In the genomic region with DNA sequence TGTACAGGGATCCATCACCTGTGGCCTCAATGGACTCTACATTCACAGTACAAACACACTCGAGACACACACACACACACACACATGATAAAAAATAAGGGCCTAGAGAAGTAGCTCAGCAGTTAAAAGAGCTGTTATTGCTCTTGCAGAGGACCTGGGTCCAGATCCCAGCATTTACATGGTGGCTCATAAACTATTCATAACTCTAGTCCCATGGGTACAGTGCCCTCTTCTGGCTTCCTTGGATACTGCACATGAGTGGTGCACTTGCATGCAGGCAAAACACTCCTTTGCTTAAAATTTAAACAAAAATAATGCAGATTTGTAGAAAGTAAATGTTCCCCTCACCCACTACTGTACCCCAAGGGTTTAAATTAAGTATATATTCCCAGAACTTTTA, we compare ENCODE assay signal across 12 mouse cellular contexts. TPM values are rescaled to one million over a fixed set of nuclear protein-coding genes. Genes with fewer than 3 reads are reported as not detected.
A peak's percentile ranks its signal among the peaks of the same experiment; 100 is the strongest.
DNase-seq lines count a peak whose midpoint lies in the region; ATAC-seq and TF ChIP-seq lines count a peak whose summit lies in the region.
"Had no signal": no experiment of that assay in that cellular context is flagged by ENCODE, and none has a peak within 500 bp of the region (broad histone marks: within the 10 kb centered on the region; RNA-seq: fewer than 3 reads in every experiment).

No protein-coding gene starts in this region.

- intact Hi-C loops in left cerebral cortex, postnatal 25 days (cut with DNase I), result no loop called here

- no peak overlapping the region for H3K27ac ChIP-seq in layer of hippocampus, adult 2 months
- no peak overlapping the region for H3K27ac ChIP-seq in MEL (ENCODE audit: control insufficient read depth, low read depth, low read length)
- H3K27ac ChIP-seq in liver, embryonic 14.5 days, result no peak overlapping the region
- H3K27ac ChIP-seq: stomach, embryonic 15.5 days had no signal

- no peaks in the 10 kb centered on the region for H3K27me3 ChIP-seq in MEL (ENCODE audit: control insufficient read depth in 1 of 2, insufficient read depth in 2 of 2, low read length in 2 of 2)
- no peaks in the 10 kb centered on the region for H3K27me3 ChIP-seq in liver, embryonic 14.5 days (ENCODE audit: control insufficient read depth, insufficient read depth, low read length)
- H3K27me3 ChIP-seq: heart, embryonic 12.5 days; stomach, embryonic 15.5 days had no signal

- no peak overlapping the region for H3K4me2 ChIP-seq in liver, embryonic 14.5 days (ENCODE audit: low read depth)
- H3K4me2 ChIP-seq: heart, embryonic 12.5 days; stomach, embryonic 15.5 days had no signal

- no peak for TF ChIP-seq POLR2A in MEL (IDR thresholded peaks at IDR 0.05; ENCODE audit: control insufficient read depth in 1 of 2, insufficient read depth in 1 of 2, low read depth in 1 of 2, low read length in 2 of 2, poor library complexity in 1 of 2)

- no peaks in the 10 kb centered on the region for H3K4me1 ChIP-seq in MEL (ENCODE audit: control insufficient read depth in 1 of 2, insufficient read depth in 2 of 2, low read length in 2 of 2)
- no peaks in the 10 kb centered on the region for H3K4me1 ChIP-seq in liver, embryonic 14.5 days (replicated peaks; ENCODE audit: control insufficient read depth in 2 of 2, insufficient read depth in 2 of 2, low read length in 1 of 2)
- H3K4me1 ChIP-seq: heart, embryonic 12.5 days; stomach, embryonic 15.5 days had no signal

- no peaks in the 10 kb centered on the region for H3K79me2 ChIP-seq in MEL (ENCODE audit: control insufficient read depth, insufficient read depth, low read length, poor library complexity)

- no peak for DNase-seq in layer of hippocampus, adult 2 months (ENCODE audit: low spot score in 2 of 2)
- DNase-seq in layer of hippocampus, adult 9-11 months, result no peak
- DNase-seq in CD4-positive helper T cell, adult 2 months (ENCODE audit: low read depth, low spot score), result peak; percentile 5
- DNase-seq in MEL (ENCODE audit: low read depth, low spot score), result peak; percentile 70
- DNase-seq in liver, embryonic 14.5 days (ENCODE audit: low read depth in 3 of 3, low spot score in 3 of 3), result peak in 1 of 3 experiments; percentile 19
- DNase-seq in cerebellum, adult 18-20 months, result no peak
- no peak for DNase-seq in left cerebral cortex, postnatal 25 days (ENCODE audit: low spot score in 2 of 2)
- DNase-seq: lung, postnatal 36 days had no signal

- TF ChIP-seq CTCF in layer of hippocampus, adult 2 months (conservative IDR thresholded peaks at IDR 0.05), result peak; percentile 59
- TF ChIP-seq CTCF in MEL (IDR thresholded peaks at IDR 0.05 in 2 of 3, conservative IDR thresholded peaks at IDR 0.05 in 1 of 3; ENCODE audit: control insufficient read depth in 1 of 3, insufficient read depth in 1 of 3, low read depth in 2 of 3, low read length in 3 of 3, poor library complexity in 1 of 3, severe bottlenecking in 1 of 3), result peak; percentile 62 to 73 (median 68)
- TF ChIP-seq CTCF in liver, embryonic 14.5 days (IDR thresholded peaks at IDR 0.05; ENCODE audit: low read depth), result peak; percentile 72

- no peak for TF ChIP-seq EP300 in MEL (IDR thresholded peaks at IDR 0.05; ENCODE audit: low read depth in 1 of 2, low read length in 2 of 2)
- no peak for TF ChIP-seq EP300 in liver, embryonic 14.5 days (IDR thresholded peaks at IDR 0.05; ENCODE audit: low read depth)

- H3K9me3 ChIP-seq in MEL (replicated peaks; ENCODE audit: insufficient read depth, low read length), result no peaks in the 10 kb centered on the region
- no peaks in the 10 kb centered on the region for H3K9me3 ChIP-seq in liver, embryonic 14.5 days (ENCODE audit: control insufficient read depth, low read length)
- H3K9me3 ChIP-seq: stomach, embryonic 15.5 days had no signal

- WGBS in liver, embryonic 14.5 days (ENCODE audit: insufficient replicate concordance), result 76% methylated on average over 1 of the region's 1 CpGs

- TF ChIP-seq RAD21 in MEL (IDR thresholded peaks at IDR 0.05; ENCODE audit: low read depth, low read length), result peak; percentile 58

- ATAC-seq in liver, embryonic 14.5 days (ENCODE audit: insufficient read depth), result no peak

- no peak overlapping the region for H3K4me3 ChIP-seq in layer of hippocampus, adult 2 months
- H3K4me3 ChIP-seq in MEL (ENCODE audit: control insufficient read depth in 1 of 2, insufficient read depth in 1 of 2, low read depth in 2 of 2, low read length in 2 of 2), result no peak overlapping the region
- H3K4me3 ChIP-seq in liver, embryonic 14.5 days (ENCODE audit: insufficient read depth in 1 of 2, low read depth in 2 of 2, low read length in 2 of 2), result no peak overlapping the region
- H3K4me3 ChIP-seq: heart, embryonic 12.5 days; stomach, embryonic 15.5 days had no signal

- peaks cover 0 to 1% of the 10 kb centered on the region in 2 experiments; a peak in 2 of 4 replicates for H3K36me3 ChIP-seq in MEL (ENCODE audit: control insufficient read depth in 1 of 2, insufficient read depth in 2 of 2, low read length in 2 of 2)
- H3K36me3 ChIP-seq in liver, embryonic 14.5 days (replicated peaks; ENCODE audit: control insufficient read depth, insufficient read depth, low read depth), result peaks cover 9% of the 10 kb centered on the region

- H3K9ac ChIP-seq in MEL (ENCODE audit: control insufficient read depth, low read depth, low read length, poor library complexity, severe bottlenecking), result no peak overlapping the region
- no peak overlapping the region for H3K9ac ChIP-seq in liver, embryonic 14.5 days (replicated peaks)
- H3K9ac ChIP-seq: heart, embryonic 12.5 days; stomach, embryonic 15.5 days had no signal

TF ChIP-seq in MEL, 35 proteins besides CTCF, POLR2A, EP300 and RAD21:
- TF ChIP-seq SMC3 (IDR thresholded peaks at IDR 0.05; ENCODE audit: low read depth, low read length) (peak; percentile 68), ZC3H11A (IDR thresholded peaks at IDR 0.05; ENCODE audit: low read depth, low read length) (peak; percentile 56), NELFE (IDR thresholded peaks at IDR 0.05; ENCODE audit: low read depth, low read length) (no peak), MAZ (IDR thresholded peaks at IDR 0.05; ENCODE audit: low read depth, low read length) (no peak), ZMIZ1 (IDR thresholded peaks at IDR 0.05; ENCODE audit: low read depth, low read length) (no peak), E2F4 (IDR thresholded peaks at IDR 0.05; ENCODE audit: borderline replicate concordance, low read depth, low read length) (no peak)

RNA-seq across cellular contexts. Expression of gene Tm4sf20, which starts 8.7 kb away (rescaled TPM):
- total RNA-seq in layer of hippocampus, adult 2 months (2021), result not detected
- not detected in 2 replicates for total RNA-seq in MEL (2012; rRNA removed)
- not detected for polyA plus RNA-seq in MEL (2012; ENCODE audit: insufficient read depth in 1 of 2, insufficient read length in 2 of 2, low read depth in 1 of 2, low replicate concordance in 2 of 2, missing spikeins in 1 of 2)
- not detected in 2 replicates for polyA plus RNA-seq in liver, embryonic 14.5 days (2012; rRNA removed)
- polyA plus RNA-seq in liver, embryonic 14.5 days (2014; fragmentation: Nextera tagmentation; extraction: Ambion mirVana), result not detected in 2 replicates
- total RNA-seq in left cerebral cortex, postnatal 25 days (2021), result not detected
- total RNA-seq: layer of hippocampus, adult 18-20 months had no signal
- polyA plus RNA-seq: heart, embryonic 12.5 days had no signal

RNA-seq across cellular contexts. Expression of gene Gm47791, which starts 11.5 kb away (rescaled TPM):
- total RNA-seq in layer of hippocampus, adult 2 months (2021), result not detected
- not detected in 2 replicates for total RNA-seq in MEL (2012; rRNA removed)
- not detected for polyA plus RNA-seq in MEL (2012; ENCODE audit: insufficient read depth in 1 of 2, insufficient read length in 2 of 2, low read depth in 1 of 2, low replicate concordance in 2 of 2, missing spikeins in 1 of 2)
- not detected in 2 replicates for polyA plus RNA-seq in liver, embryonic 14.5 days (2012; rRNA removed)
- polyA plus RNA-seq in liver, embryonic 14.5 days (2014; fragmentation: Nextera tagmentation; extraction: Ambion mirVana), result not detected in 2 replicates
- total RNA-seq in left cerebral cortex, postnatal 25 days (2021), result not detected
- total RNA-seq: layer of hippocampus, adult 18-20 months had no signal
- polyA plus RNA-seq: forebrain, embryonic 11.5 days; heart, embryonic 12.5 days; stomach, embryonic 15.5 days had no signal

RNA-seq across cellular contexts. Expression of gene Mff, which starts 34.8 kb away (rescaled TPM):
- 100 to 1,000 TPM; 228 to 231 TPM for total RNA-seq in layer of hippocampus, adult 2 months (2021)
- 86.0 and 91.1 TPM in 2 replicates for total RNA-seq in MEL (2012; rRNA removed)
- 100 to 1,000 TPM in 1 of 2 experiments, not detected in 1; 195 TPM for polyA plus RNA-seq in MEL (2012; ENCODE audit: insufficient read depth in 1 of 2, insufficient read length in 2 of 2, low read depth in 1 of 2, low replicate concordance in 2 of 2, missing spikeins in 1 of 2)
- polyA plus RNA-seq in liver, embryonic 14.5 days (2012; rRNA removed), result 47.9 and 82.1 TPM in 2 replicates
- 193 and 197 TPM in 2 replicates for polyA plus RNA-seq in liver, embryonic 14.5 days (2014; fragmentation: Nextera tagmentation; extraction: Ambion mirVana)
- total RNA-seq in left cerebral cortex, postnatal 25 days (2021), result 100 to 1,000 TPM; 274 to 279 TPM

Comparison
In these comparisons a context has a peak if more than half of its experiments do, and no peak if none do; other contexts are left out.
1. DNase-seq: peak in CD4-positive helper T cell, adult 2 months (single experiment) and MEL (single experiment); none in layer of hippocampus, adult 2 months (0 of 2), layer of hippocampus, adult 9-11 months (single experiment), cerebellum, adult 18-20 months (0 of 2) and left cerebral cortex, postnatal 25 days (0 of 2).
2. Peak in every context shown above with its lines, with median percentiles within 50 percentile points of each other: CTCF ChIP-seq.